Mouse (Mus musculus): ENCODE measurements around the gene Hist1h2bm.

DNA sequence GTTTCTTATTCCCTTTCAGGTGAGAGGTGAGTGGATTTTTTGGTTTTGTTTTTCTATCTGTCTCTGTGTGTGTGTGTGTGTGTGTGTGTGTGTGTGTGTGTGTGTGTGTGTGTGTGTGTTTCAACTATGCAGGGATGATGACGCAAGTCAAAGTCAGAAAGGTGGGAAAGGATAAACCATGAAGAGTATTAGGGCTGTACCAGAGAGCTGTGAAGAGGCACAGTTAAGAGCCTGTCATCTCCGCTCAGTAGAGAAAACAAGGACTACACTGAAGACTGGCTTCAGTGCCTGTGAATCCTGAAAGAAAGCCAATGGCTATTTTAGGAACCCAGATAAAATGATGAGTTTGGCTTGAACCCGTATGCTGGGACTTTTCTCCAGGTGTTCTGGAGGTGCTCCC is 30.0 kb downstream of the Hist1h2bm start:
- TF ChIP-seq POLR2A (IDR thresholded peaks at IDR 0.05; ENCODE audit: control insufficient read depth in 1 of 2, insufficient read depth in 1 of 2, low read depth in 1 of 2, low read length in 2 of 2, poor library complexity in 1 of 2) (no peak; a peak in 1 of 4 replicates), ETS1 (IDR thresholded peaks at IDR 0.05; ENCODE audit: low read depth, low read length) (no peak), CTCF (IDR thresholded peaks at IDR 0.05 in 2 of 3, conservative IDR thresholded peaks at IDR 0.05 in 1 of 3; ENCODE audit: control insufficient read depth in 1 of 3, insufficient read depth in 1 of 3, low read depth in 2 of 3, low read length in 3 of 3, poor library complexity in 1 of 3, severe bottlenecking in 1 of 3) (no peak)

Measured in MEL (cell line).